Mouse (Mus musculus) neutrophil, adult 65 days (primary cell): ENCODE results near the gene Gpat3. TPM values are rescaled to one million over a fixed set of nuclear protein-coding genes. Genes with fewer than 3 reads are reported as not detected.

Source experiments
- total RNA-seq: library from RNA; stranded (reverse); gene quantifications from 2 replicates; pipeline ENCODE4 v1.2.4, GENCODE M21; 2023

Gene Gpat3
- 26.1 and 33.1 TPM in 2 replicates for total RNA-seq

GRCm38 (mm10) chr5:100845485-100845847, at the start of gene Gpat3:
Gpat3 (plus strand) TSS chr5:100845713.

GRCm38 (mm10) chr5:100798165-100798860, 47.2 kb upstream of the Gpat3 start, which contains the start of the genes Helq and Mrps18c:
Helq (minus strand) TSS chr5:100798598.
Mrps18c (plus strand) TSS chr5:100798627.

GRCm38 (mm10) chr5:100820483-100821184, 24.9 kb upstream of the Gpat3 start, which contains the start of gene Abraxas1:
Abraxas1 (minus strand) TSS chr5:100820965.

Other genes with a start within 250 kb of the Gpat3 start
- gene Coq2, start 170.6 kb upstream of the Gpat3 start, total RNA-seq = 8.0 and 10.3 TPM in 2 replicates
- gene Hpse, start 126.0 kb upstream of the Gpat3 start, total RNA-seq = 13.7 and 15.2 TPM in 2 replicates
- 2.4 and 5.4 TPM in 2 replicates for gene Helq, start 47.1 kb upstream of the Gpat3 start, total RNA-seq
- gene Mrps18c, start 47.1 kb upstream of the Gpat3 start, total RNA-seq = 36.0 and 58.5 TPM in 2 replicates
- gene Abraxas1, start 24.7 kb upstream of the Gpat3 start, total RNA-seq = 1.9 and 3.3 TPM in 2 replicates